8 mouse cellular contexts compared by ENCODE assay signal in genomic region chr15:102381575-102381974, GRCm38 (mm10). TPM values are rescaled to one million over a fixed set of nuclear protein-coding genes. Genes with fewer than 3 reads are reported as not detected.
DNase-seq lines count a peak whose midpoint lies in the region; ATAC-seq and TF ChIP-seq lines count a peak whose summit lies in the region.

No protein-coding gene starts in this region.

- no peak overlapping the region for H3K9ac ChIP-seq in limb, embryonic 12.5 days (replicated peaks)
- H3K9ac ChIP-seq in midbrain, embryonic 15.5 days, result no peak overlapping the region

- peak; percentile 71 for DNase-seq in A20 (ENCODE audit: low read depth, low spot score)
- peak; percentile 70 to 72 for DNase-seq in adrenal gland, postnatal 4 days (ENCODE audit: low spot score in 2 of 2)
- peak; percentile 59 to 75 for DNase-seq in heart, adult 9 months (ENCODE audit: low spot score in 2 of 2)
- DNase-seq in kidney, adult 8-10 months, result peak; percentile 74 to 87
- peak; percentile 55 to 78 for DNase-seq in spleen, adult 18-20 months

- H3K36me3 ChIP-seq in limb, embryonic 12.5 days, result no peaks in the 10 kb centered on the region
- no peaks in the 10 kb centered on the region for H3K36me3 ChIP-seq in midbrain, embryonic 15.5 days (replicated peaks)

- 1% methylated on average over 7 of the region's 7 CpGs for WGBS in limb, embryonic 12.5 days
- 2% methylated on average over 7 of the region's 7 CpGs for WGBS in midbrain, embryonic 15.5 days

- no peaks in the 10 kb centered on the region for H3K27me3 ChIP-seq in limb, embryonic 12.5 days
- H3K27me3 ChIP-seq in midbrain, embryonic 15.5 days (replicated peaks), result no peaks in the 10 kb centered on the region

- no peaks in the 10 kb centered on the region for H3K9me3 ChIP-seq in limb, embryonic 12.5 days
- no peaks in the 10 kb centered on the region for H3K9me3 ChIP-seq in midbrain, embryonic 15.5 days

- no peak for TF ChIP-seq POLR2A in embryonic fibroblast, embryonic 13.5 days (IDR thresholded peaks at IDR 0.05; ENCODE audit: low read depth, low read length)

- H3K27ac ChIP-seq in embryonic fibroblast, embryonic 13.5 days (ENCODE audit: insufficient read depth, low read length), result no peak overlapping the region
- no peak overlapping the region for H3K27ac ChIP-seq in limb, embryonic 12.5 days
- H3K27ac ChIP-seq in midbrain, embryonic 15.5 days, result no peak overlapping the region

- 0 out of 2 replicates have a peak, but pooled peaks cover 6% of the 10 kb centered on the region for H3K4me1 ChIP-seq in embryonic fibroblast, embryonic 13.5 days (ENCODE audit: control insufficient read depth, insufficient read depth, low read length)
- H3K4me1 ChIP-seq in limb, embryonic 12.5 days (replicated peaks), result peaks cover 18% of the 10 kb centered on the region
- peaks cover 12% of the 10 kb centered on the region for H3K4me1 ChIP-seq in midbrain, embryonic 15.5 days

- H3K4me3 ChIP-seq in embryonic fibroblast, embryonic 13.5 days (ENCODE audit: insufficient read depth, low read length), result no peak overlapping the region
- no peak overlapping the region for H3K4me3 ChIP-seq in limb, embryonic 12.5 days (replicated peaks)
- no peak overlapping the region for H3K4me3 ChIP-seq in midbrain, embryonic 15.5 days

- no peak overlapping the region for H3K4me2 ChIP-seq in limb, embryonic 12.5 days
- no peak overlapping the region for H3K4me2 ChIP-seq in midbrain, embryonic 15.5 days

- peak; percentile 95 for TF ChIP-seq CTCF in embryonic fibroblast, embryonic 13.5 days (IDR thresholded peaks at IDR 0.05; ENCODE audit: borderline replicate concordance, insufficient read depth, low read length)

- ATAC-seq in limb, embryonic 12.5 days (ENCODE audit: insufficient number of reproducible peaks, insufficient read depth, low FRiP score, low TSS enrichment, low read depth), result 0 out of 2 replicates have a peak, but pooled peaks have one; percentile 57
- ATAC-seq in midbrain, embryonic 15.5 days (replicated peaks), result peak; percentile 74

RNA-seq across cellular contexts. Expression of gene Sp7, which starts 14.6 kb away (rescaled TPM):
- under 1 TPM; 0.31 to 0.48 TPM for total RNA-seq in adrenal gland, postnatal 4 days (2021)
- 0.52 and 1.1 TPM in 2 replicates for polyA plus RNA-seq in embryonic fibroblast, embryonic 13.5 days (2011; ENCODE audit: insufficient read length, low read depth, missing spikeins)
- 3.1 and 4.3 TPM in 2 replicates for polyA plus RNA-seq in limb, embryonic 12.5 days (2016; fragmentation: Nextera tagmentation; extraction: Ambion mirVana)
- polyA plus RNA-seq in midbrain, embryonic 15.5 days (2015; fragmentation: Nextera tagmentation; extraction: Ambion mirVana), result 0.09 and 0.26 TPM in 2 replicates

RNA-seq across cellular contexts. Expression of gene Sp1, which starts 24.4 kb away (rescaled TPM):
- 100 to 1,000 TPM; 101 to 110 TPM for total RNA-seq in adrenal gland, postnatal 4 days (2021)
- 42.6 and 51.9 TPM in 2 replicates for polyA plus RNA-seq in embryonic fibroblast, embryonic 13.5 days (2011; ENCODE audit: insufficient read length, low read depth, missing spikeins)
- polyA plus RNA-seq in limb, embryonic 12.5 days (2016; fragmentation: Nextera tagmentation; extraction: Ambion mirVana), result 11.1 and 12.1 TPM in 2 replicates
- 3.4 and 4.1 TPM in 2 replicates for polyA plus RNA-seq in midbrain, embryonic 15.5 days (2015; fragmentation: Nextera tagmentation; extraction: Ambion mirVana)

RNA-seq across cellular contexts. Expression of gene Aaas, which starts 31.0 kb away (rescaled TPM):
- total RNA-seq in adrenal gland, postnatal 4 days (2021), result 10 to 100 TPM; 32.3 to 39.0 TPM
- 107 and 109 TPM in 2 replicates for polyA plus RNA-seq in embryonic fibroblast, embryonic 13.5 days (2011; ENCODE audit: insufficient read length, low read depth, missing spikeins)
- polyA plus RNA-seq in limb, embryonic 12.5 days (2016; fragmentation: Nextera tagmentation; extraction: Ambion mirVana), result 95.6 and 99.6 TPM in 2 replicates
- 37.4 and 37.9 TPM in 2 replicates for polyA plus RNA-seq in midbrain, embryonic 15.5 days (2015; fragmentation: Nextera tagmentation; extraction: Ambion mirVana)

RNA-seq across cellular contexts. Expression of gene Myg1, which starts 50.1 kb away (rescaled TPM):
- total RNA-seq in adrenal gland, postnatal 4 days (2021), result 10 to 100 TPM; 86.3 to 96.7 TPM
- 35.7 and 42.8 TPM in 2 replicates for polyA plus RNA-seq in embryonic fibroblast, embryonic 13.5 days (2011; ENCODE audit: insufficient read length, low read depth, missing spikeins)
- 117 and 120 TPM in 2 replicates for polyA plus RNA-seq in limb, embryonic 12.5 days (2016; fragmentation: Nextera tagmentation; extraction: Ambion mirVana)
- polyA plus RNA-seq in midbrain, embryonic 15.5 days (2015; fragmentation: Nextera tagmentation; extraction: Ambion mirVana), result 91.8 and 103 TPM in 2 replicates

RNA-seq across cellular contexts. Expression of gene Pfdn5, which starts 55.7 kb away (rescaled TPM):
- 100 to 1,000 TPM; 443 to 452 TPM for total RNA-seq in adrenal gland, postnatal 4 days (2021)
- polyA plus RNA-seq in embryonic fibroblast, embryonic 13.5 days (2011; ENCODE audit: insufficient read length, low read depth, missing spikeins), result 239 and 257 TPM in 2 replicates
- 431 and 445 TPM in 2 replicates for polyA plus RNA-seq in limb, embryonic 12.5 days (2016; fragmentation: Nextera tagmentation; extraction: Ambion mirVana)
- polyA plus RNA-seq in midbrain, embryonic 15.5 days (2015; fragmentation: Nextera tagmentation; extraction: Ambion mirVana), result 450 and 466 TPM in 2 replicates
